Mouse (Mus musculus) lung, adult 2 months (tissue): ENCODE measurements around the gene Pcnx3.

ENCODE experiments used
- CTCF ChIP-seq: fragments of 200-500 bp; IDR thresholded peaks from 2 replicates; pipeline ENCODE4 v1.5.1; 2011; ENCODE audit warnings: mild to moderate bottlenecking, low read length, control low read depth; ENCODE audit not compliant: insufficient read depth
- POLR2A ChIP-seq: fragments of 200-500 bp; IDR thresholded peaks from 2 replicates; pipeline ENCODE4 v1.6.1; 2011; ENCODE audit warnings: low read depth, mild to moderate bottlenecking, control low read depth, low read length, borderline replicate concordance; ENCODE audit errors: extremely low read depth

- TF ChIP-seq POLR2A (peak; percentile 82; the same call in 1 of the 2 replicates), CTCF (no peak)
These were observed 42.7 kb upstream of the Pcnx3 start for GRCm38 (mm10) chr19:5731264-5731978.
